Mouse (Mus musculus): ENCODE results near the gene Sclt1. TPM values are rescaled to one million over a fixed set of nuclear protein-coding genes. Genes with fewer than 3 reads are reported as not detected.

The Sclt1 gene
- 5.1 and 6.7 TPM in 2 replicates for polyA plus RNA-seq (2012; rRNA removed)

GRCm38 (mm10) chr3:41742278-41742934 lies at the start of gene Sclt1, which contains the start of gene D3Ertd751e:
Sclt1 (minus strand) TSS chr3:41742514.
D3Ertd751e (plus strand) TSS chr3:41742611.

Other genes with a start within 250 kb of the Sclt1 start
- 25.6 and 45.4 TPM in 2 replicates for gene Jade1, start 186.8 kb downstream of the Sclt1 start, polyA plus RNA-seq (2012; rRNA removed)
- gene D3Ertd751e, start 97 bp upstream of the Sclt1 start, polyA plus RNA-seq (2012; rRNA removed), result 0.44 and 0.88 TPM in 2 replicates

All from colon, adult 2 months (tissue).